ENCODE assay signal across 5 mouse cellular contexts in genomic region chr6:29390500-29390899, GRCm38 (mm10). TPM values are rescaled to one million over a fixed set of nuclear protein-coding genes. Genes with fewer than 3 reads are reported as not detected.
"Had no signal": no experiment of that assay in that cellular context is flagged by ENCODE, and none has a peak within 500 bp of the region (broad histone marks: within the 10 kb centered on the region; RNA-seq: fewer than 3 reads in every experiment).

No protein-coding gene starts in this region.

RNA-seq across cellular contexts. Expression of gene Opn1sw, which starts 2.2 kb away (rescaled TPM):
- total RNA-seq: common myeloid progenitor, adult 5-6 weeks; granulocyte monocyte progenitor cell, adult 5-6 weeks; heart, adult 18-20 months; heart, adult 2 months had no signal
- polyA plus RNA-seq: erythroblast, embryonic 14.5 days; heart, adult 2 months had no signal

RNA-seq across cellular contexts. Expression of gene Ccdc136, which starts 5.6 kb away (rescaled TPM):
- total RNA-seq: common myeloid progenitor, adult 5-6 weeks; granulocyte monocyte progenitor cell, adult 5-6 weeks had no signal
- polyA plus RNA-seq: erythroblast, embryonic 14.5 days had no signal

RNA-seq across cellular contexts. Expression of gene Flnc, which starts 42.6 kb away (rescaled TPM):
- total RNA-seq: common myeloid progenitor, adult 5-6 weeks; granulocyte monocyte progenitor cell, adult 5-6 weeks had no signal
- polyA plus RNA-seq: erythroblast, embryonic 14.5 days had no signal
